Mouse (Mus musculus) kidney, postnatal 10 days (tissue): ENCODE measurements at regions not wholly inside any gene's neighbourhood (a gene's known extent, or its start where the extent isn't known, plus 50 kb on each side); places are given as distances from the start of the nearest gene placed in this dataset.
"Not testable (repeated sequence)": the region's sequence is repeated elsewhere in the genome, so short reads cannot be mapped to it uniquely, and the experiment has no call there.

Source experiments
- DNase-seq: peaks from one replicate; pipeline ENCODE4 v3.0.0; 2021; ENCODE audit warnings: mixed read lengths

DNA sequence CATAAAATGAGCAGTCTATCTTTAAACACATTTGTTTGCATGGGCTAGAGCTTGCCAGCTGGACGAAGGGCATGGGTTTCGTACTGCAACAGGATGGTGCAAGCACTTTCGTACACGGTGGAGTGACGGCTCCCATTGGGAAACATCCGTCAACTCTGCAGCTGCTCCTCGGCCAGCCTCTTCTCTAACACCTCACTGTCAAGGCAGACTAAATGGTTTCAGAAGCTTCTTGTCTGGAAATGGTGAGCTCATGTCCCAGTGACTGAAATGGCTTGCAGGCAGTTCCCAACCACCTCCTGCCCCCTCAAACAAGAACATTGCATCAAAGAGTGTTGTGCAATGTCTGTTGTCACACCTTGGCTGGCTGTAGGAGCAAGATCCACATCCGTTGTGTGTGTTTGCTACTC is 163.4 kb downstream of the Trib2 start:
- no peak for DNase-seq

DNA sequence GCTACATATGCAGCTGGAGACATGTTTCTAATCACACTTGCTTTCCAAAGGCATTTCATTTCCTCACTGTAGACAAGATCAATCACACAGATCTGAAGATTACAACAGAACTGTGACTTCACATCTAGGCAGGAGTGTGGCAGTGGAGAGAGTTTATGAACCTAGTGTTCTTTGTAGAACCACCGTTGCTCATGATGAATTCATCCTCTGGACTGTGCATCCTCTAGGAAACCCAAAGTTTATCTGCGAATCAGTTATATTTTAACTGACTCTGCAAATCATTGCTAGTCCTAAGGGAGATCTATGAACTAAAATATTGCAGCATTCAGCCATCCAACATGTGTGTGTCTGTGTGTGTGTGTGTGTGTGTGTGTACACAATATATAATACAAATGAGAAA is 165.4 kb downstream of the Trib2 start:
- no peak for DNase-seq

DNA sequence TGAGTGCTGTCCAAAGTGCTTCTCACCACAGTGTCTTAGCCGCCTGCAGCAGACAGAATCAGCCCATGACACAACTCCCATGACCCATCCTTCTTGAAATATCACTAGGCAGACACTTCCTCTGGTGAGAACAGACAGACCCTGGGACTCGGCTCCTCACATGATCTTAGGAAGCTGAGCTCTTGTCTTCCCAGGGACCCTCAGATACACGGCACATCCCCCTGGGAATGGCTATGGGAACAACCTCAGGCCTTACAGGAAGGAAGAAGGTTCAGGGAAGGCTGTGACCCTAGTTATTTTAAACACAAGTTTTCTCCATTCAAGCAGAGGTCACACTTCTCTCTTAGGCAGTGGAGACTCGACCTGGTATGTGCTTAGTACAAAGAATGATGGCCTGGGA is 166.8 kb downstream of the Trib2 start:
- no peak for DNase-seq

DNA sequence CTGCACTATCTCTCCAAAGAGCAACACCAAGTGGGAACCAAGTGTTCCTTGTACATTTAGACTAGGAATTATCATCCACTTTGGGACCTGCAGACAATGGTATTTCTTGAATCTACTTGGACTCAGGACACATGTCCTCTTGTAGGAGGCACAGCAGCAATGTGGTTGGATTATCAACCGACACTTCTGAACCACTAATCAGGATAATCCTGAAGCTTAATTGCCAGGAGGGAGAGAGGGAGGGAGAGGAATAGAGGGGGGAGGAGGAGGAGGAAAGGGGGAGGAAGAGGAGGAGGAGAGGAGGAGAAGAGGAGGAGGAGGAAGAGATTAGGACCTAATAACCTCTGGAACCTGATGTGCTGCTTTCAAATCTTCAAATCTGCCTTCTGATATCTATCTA is 167.5 kb downstream of the Trib2 start:
- no peak for DNase-seq

DNA sequence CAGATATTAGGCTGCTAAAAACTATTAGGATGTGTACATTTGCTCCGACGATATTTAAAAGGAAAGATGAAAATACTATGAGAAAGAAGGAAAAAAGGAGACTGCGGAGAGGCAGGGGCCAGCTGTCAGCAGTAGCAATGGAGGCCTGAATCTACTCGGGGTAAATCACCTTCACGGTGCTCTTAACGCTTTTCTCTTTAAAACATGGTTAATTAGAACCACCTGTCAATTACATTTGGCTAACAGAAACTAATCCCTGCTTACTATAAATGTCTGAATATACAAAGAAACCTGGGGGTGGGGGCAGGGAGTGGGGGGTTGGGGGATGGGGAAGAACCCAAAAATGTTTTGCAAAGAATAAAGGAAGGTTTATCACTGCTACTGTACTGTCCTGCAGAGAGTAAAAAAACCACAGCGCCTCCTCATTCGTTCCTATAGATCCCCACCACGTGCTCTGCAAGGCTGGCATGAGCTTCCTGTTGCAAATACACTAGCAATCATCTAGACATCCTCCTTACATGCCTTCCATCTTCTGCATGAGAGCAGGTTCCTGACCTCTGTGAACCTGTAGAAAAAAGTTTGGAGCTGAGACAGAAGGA is 172.5 kb downstream of the Trib2 start:
- DNase-seq = no peak

DNA sequence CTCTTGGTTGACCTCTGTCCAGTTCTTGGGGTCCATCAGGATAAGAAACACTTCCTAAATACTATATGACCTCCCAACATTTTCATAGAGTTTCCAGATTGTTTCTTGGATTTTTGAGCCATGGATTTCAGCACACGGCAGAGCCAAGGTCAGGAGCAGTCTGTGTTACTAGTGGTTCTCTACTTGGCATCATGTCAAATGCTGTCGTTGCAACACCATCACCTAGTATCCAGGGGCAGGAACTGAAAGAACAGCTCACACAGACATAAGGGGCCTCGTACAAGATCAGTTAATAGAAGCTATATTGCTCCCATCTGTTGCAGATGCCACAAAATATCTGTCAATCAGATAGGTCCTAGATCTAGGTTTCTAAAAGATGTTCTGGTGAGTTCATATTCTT is 173.1 kb downstream of the Trib2 start:
- no peak for DNase-seq

DNA sequence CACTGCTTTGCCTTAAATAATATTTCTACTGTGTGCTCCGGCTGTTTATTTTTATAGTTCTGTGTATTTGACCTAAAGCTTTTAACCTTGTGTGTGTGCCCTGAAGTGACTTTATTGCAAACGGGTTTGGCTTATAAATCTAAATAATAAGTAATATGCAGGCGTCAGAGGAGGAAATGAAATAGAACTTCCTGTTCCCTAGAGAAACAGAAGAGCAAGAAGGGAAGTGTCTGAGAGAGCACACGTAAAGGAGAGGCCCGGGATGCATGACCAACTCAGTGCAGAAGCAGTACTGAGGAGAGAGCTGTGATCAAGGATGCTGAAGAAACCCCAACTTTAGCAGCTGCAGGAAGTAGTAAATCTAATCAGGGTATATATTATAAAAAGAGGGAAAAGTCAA is 176.4 kb downstream of the Trib2 start:
- DNase-seq = no peak

DNA sequence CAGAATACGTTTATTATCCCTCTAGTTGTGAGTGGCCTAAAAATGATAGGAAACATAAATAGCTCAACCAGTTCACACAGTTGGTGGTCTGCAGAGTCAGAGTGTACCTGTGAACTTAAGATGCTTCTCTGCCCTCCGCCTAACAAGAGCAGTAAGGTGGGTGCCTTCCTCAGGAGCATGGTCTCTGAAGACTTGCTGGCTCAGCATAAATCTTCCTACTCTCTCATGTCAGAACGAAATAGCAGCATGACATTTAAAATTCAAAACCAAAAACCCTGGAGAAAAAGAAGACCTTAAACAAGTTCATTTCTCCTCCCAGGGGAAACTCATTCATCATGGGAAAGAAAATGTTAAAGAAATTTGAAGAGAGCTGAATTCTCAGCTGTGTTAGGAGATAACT is 186.8 kb downstream of the Trib2 start:
- no peak for DNase-seq

DNA sequence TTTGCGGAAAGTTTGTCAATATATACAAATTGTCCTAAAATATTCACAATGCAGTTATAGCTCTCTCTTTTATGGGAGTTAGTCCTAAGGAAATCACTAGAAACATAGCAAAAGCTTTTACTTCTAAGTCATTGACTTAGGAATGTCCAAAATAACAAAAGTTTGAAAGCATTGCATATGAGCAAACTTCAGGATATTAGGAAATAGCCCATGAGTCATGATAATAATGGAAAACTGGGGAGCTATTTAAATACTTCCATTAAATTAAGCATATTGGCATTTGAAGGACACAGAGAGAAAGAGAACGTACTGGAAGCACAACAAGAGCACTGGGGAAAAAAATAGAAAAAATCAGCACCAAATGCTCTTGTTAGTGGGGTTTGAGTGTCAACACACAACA is 197.2 kb downstream of the Trib2 start:
- no peak for DNase-seq

DNA sequence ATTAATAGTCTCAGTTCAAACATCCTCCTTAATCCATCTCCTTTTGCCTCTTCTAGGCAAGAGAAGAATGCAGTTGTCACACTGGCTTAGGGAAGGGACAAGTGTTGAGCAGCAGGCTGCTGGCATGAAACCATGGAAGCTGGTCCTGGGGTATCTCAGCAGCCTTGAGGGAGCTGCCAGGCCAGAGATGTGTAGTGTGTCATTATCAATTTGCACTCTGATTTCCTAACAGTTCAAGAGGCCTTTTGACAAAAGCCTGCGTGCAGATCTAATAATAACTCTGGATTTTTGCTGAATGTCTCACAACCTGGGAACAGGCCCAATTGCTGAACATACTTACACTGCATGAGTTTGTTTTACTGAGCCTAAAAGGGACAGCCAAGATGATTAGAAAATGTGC is 199.4 kb downstream of the Trib2 start:
- DNase-seq = peak; percentile 20

DNA sequence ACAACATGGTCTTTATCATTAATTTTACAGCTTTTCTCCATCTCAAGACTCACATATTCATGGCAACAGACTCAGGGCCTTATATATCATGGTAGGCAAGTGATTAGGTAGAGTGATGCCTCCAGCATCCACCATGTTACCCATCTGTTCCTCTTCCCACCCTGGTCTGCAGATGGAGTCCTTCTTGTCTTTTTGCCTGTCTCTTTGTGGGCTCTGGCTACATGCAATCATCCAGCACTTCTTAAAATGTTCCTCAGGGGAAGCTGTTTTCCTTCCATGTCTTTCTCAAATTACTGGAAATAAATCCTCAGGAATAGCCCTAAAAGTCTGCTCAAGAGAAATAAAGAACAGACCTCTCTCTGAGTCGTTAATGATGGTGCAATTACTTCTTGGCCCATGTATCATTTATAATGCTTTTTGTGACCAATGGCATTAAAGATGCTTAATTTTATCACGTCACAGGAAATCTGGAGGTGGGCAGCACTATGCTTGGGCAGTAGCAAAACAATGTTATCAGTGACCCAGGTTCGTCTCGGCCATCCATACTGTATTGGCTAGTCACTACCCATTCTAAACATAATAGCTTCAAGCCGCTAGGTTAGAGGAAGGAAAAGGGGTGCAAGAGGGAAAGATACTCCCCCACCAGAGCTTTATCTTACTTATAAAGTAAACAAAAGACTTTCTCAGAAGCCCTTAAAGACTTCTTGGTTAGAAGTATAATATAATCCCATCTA is 204.7 kb downstream of the Trib2 start:
- DNase-seq = no peak

DNA sequence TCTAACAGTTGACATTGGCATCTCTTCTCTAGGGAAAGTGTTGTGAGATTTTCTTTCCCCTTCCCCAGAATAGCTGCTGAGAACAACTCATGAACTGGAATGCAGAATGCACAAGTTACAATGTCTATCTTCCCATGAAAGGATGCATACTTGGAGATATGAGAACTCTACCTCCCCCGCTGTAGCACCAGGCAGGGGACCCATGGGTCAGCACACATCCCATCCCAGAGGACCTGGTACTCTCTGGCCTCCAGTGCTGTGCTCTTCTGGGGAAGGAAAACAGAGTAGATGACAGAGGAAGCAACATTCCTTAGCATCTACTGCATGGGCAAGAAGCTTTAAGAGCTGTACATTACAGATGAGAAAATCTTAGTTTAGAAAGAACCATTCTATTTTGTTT is 209.6 kb downstream of the Trib2 start:
- no peak for DNase-seq

DNA sequence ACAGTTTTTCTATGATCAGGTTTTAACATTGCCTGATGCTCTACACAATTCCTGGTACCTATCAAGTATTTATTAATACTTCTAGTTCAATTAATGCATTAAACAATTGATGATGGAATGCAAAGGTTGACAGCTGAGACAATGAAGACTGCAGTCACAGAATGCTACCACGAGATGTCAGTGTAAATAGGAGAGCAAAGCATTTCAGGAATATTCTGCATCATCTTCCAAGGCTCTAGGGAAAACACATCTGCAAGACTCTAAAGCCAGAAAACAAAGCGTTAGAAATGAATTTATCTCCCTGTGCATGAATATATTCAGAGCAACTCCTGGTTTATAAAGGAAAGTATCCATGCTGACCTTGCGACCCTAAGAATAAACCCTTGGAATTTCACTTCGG is 210.6 kb downstream of the Trib2 start:
- DNase-seq = peak; percentile 42

DNA sequence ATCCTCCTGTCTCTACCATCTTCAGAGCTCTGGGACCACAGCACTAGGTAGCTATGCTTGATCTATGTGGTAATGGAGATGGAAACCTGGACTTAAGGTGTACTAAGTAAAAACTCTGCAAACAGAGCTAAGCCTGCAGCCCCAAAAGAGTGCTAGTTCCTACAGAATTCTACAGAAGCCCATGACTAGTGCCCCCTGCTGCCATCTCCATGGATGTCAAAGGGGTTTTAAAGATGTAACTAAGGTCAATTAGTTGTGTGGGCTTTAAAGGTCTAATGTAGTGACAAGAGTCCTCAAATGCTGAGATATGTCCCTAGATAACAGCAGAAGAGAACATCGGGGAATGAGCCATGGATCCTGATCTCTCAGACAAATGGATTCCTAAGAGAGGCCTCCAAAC is 212.1 kb downstream of the Trib2 start:
- DNase-seq = no peak

DNA sequence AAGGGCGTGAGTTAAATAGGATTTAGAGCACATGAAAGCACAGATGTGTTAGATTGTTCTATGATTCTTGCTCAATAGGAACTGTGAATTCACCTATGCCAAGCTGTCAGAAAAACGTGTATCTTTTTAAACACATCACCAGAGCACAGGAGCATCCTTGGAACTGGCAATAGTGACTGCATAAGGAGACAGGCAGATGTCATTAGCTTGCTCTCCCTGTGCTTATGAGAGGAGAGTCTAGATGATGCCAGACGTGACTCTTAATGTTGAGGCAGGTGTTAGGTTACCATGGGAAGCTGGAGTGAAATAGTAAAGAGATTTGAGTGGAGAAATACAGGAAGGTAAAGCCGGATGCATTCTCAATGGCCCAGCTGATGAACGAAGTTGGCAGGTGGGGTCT is 212.8 kb downstream of the Trib2 start:
- DNase-seq = no peak

DNA sequence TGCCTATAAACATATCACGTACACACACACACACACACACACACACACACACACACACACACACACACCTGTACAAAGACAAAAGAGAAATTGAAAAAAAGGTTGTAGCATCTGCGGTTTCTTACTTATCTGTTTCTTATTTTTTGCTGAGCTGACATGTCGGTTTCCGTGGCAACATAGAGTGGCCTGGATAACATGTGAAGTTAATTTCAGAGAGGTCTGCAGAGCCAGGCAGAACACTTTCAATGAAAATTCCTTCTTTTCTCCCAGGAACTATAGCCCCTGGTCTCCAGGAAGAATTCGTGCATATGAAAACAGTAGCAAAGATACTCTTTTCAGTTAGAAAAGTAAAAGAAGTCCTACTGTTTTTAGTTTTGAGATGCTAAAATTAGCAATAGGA is 213.4 kb downstream of the Trib2 start:
- DNase-seq = no peak

DNA sequence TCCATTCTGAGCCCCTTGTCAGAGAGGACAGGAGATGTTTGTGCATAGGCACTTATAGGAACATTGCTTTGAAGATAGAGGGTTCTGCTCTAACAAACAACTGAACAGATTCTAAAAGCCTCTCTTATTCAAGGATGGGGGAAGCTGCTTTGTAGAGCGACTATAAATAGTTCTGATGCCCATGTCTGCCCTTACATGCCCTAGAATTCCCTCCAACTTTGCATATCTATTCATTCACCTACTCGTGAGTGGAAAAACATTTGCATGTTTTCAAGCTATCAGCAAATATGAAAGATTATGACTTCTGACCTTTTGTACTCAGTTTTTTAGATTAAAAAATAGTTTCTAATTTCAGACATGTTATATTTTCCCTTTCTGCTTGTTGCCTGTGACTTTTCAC is 222.0 kb downstream of the Trib2 start:
- DNase-seq = no peak

DNA sequence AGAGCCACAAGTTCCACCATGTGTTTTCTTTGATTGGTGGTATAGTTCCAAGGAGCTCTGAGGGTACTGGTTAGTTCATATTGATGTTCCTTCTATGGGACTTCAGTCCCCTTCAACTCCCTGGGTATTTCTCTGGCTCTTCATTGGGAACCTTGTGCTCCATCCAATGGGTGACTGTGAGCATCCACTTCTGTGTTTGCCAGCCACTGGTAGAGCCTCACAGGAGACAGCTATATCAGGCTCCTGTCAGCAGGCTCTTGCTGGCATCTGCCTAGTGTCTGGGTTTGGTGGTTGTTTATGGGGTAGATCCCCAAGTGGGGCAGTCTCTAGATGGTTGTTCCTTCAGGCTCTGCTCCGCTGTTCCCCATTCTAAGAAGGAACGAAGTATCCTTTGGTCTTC is 228.9 kb downstream of the Trib2 start:
- DNase-seq = not testable (repeated sequence)

DNA sequence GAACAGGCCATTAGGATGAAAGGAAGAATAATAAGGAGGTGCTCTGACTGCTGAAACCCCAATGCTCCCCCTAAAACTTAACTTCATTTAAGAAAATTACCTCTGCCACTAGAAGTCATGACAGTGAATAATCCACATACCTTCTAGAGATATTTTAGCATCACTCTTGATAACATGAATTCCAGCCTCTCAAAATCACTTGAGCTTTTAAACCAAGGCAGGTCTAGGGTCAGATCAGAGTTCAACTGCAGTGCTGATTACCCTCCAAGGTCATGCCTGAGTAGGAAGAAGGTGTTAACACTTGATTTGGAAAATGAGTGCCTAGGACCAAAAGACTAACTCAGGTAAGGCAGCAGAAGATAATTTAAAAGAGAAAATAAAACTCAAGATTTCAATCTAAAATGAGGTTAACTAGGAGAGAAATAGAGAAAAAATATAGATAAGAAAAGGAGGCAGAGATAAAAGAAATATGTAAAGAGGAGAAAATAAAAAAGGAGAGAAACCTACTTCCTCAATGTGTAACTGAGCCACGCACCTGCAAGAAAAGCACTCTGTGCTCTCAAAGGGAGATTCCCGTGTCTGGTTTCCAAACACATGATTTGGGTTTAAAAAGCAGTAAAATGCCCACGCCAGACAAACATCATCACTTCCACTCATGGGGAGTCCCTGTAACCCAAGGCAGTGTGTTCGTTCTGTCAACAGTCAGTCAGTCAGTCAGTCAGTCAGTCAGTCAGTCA is 229.8 kb downstream of the Trib2 start:
- DNase-seq = no peak

DNA sequence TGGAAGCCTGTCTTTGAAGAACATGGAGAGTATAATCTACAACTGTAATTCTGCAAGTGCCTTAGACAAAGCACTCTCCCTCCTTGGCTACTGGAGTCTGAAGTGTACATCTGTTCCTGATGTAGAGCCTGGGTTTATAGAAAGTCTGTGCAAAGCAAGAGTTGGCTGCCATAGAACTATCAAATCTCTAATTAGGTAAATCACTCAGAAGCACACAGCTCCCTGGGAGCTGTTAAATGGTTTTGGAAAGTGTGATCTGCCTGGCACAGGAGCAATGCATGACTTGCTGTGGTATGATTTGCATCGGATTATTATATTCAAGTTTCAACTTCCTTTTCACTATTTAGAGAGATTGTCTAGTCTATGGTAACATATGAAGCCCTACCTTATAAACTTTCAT is 230.9 kb downstream of the Trib2 start:
- DNase-seq = no peak

DNA sequence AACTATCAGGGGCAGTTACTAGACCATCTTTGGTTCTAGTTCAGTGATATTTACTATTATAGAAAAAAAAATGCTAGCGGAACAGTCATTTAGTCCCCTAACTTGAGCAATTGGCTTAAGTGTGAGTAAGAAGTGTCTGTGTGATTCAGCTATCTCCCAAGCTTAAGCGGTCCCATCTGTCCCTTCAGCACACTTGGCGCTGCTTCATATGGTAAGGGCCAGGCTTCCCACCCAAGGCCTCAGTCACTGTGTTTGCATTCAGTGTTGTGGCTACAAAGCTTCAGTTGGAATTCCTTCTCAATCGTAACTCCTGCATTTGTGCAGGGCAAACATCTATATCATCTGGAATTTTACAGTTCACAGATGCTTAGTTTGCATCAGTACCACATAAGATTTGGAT is 232.0 kb downstream of the Trib2 start:
- DNase-seq = no peak

DNA sequence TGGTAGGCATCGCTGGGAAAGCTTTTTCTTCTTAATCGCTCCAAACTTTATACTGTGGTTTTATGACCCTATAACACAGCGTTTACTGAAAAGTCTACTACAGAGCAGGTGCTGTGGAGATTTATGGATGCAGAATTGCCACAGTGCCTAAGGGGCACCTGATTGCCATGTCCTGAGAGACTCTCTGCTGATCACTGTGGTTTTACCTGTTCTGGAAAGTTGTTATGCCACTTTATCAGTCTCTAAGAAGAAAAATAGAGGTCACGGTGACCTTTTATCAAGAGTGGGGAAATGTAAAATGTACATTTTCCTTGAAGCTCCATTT is 250.0 kb downstream of the Trib2 start:
- no peak for DNase-seq

DNA sequence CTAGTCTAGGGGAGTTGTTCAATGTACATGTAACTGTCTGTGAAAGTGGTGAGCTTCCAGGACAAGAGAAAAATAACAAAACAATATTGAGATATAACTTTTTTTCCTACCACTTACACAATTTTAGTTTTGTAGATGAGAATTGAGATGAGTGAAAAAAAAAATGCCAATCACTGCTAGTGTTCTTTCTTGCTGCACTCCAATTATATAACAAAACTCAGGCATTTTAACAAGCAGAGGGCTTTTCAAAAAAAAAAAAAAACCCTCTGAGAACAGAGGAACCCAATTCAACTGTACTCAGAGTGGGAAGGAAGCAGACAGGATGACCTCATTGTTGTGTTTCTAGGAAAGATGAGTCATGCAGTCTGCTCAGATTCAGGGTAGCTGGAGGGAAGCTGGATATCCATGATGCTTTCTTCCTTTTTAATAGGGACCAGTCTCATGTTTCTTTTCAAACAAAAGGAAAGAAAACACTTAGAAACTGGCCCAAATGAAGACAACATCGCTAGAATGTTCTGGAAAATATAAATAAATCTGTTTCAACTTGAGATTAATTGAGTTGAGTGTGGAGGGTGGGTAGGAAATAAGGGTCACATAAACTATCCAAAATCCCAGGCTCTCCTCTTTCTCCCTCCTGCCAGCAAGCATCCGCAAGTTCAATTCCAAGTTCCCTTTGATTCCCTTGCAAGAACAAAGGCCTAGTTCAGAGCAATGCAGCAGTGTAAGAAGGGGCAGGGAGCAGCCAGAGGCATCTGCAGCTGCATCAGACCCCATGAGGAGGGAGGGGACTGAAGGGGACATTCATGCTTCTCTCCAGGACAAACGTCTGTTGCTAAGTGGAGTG is 250.6 kb downstream of the Trib2 start:
- no peak for DNase-seq

DNA sequence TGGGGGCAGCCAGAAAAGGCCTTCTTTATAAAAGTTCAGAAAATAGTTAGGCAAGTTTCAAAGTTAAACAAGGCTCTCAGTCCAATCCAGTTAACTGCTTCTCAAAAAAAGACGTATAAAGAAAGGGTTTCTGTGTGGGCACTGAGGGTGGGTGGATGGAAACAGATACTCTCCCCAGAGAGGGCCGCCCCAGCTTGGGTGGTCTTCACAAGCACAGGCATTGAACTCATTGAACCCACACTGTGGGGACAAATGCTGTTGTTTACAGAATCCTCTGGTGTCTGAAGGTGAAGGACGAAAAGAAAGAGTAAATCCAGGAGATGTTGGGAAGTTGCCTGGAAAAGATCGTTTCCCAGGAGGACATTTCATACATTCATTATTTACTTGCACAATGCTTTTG is 253.9 kb downstream of the Trib2 start:
- DNase-seq = no peak
